Mouse (Mus musculus) forebrain, embryonic 10.5 days (tissue): ENCODE data around the gene Snx30. TPM values are rescaled to one million over a fixed set of nuclear protein-coding genes. Genes with fewer than 3 reads are reported as not detected.
A peak's percentile ranks its signal among the peaks of the same experiment; 100 is the strongest.

Source experiments
- DNase-seq: peaks from one replicate; pipeline ENCODE4 v3.0.0-alpha.2; 2017; ENCODE audit warnings: low spot score; ENCODE audit errors: extremely low spot score
- H3K27ac ChIP-seq: fragments of 300-500 bp; sonication (generic); 2 replicates; pipeline ENCODE4 v1.5.1; 2016; ENCODE audit warnings: mild to moderate bottlenecking
- H3K27me3 ChIP-seq: fragments of 300-500 bp; sonication (generic); 2 replicates; pipeline ENCODE4 v1.6.1; 2016; ENCODE audit warnings: mild to moderate bottlenecking; ENCODE audit not compliant: poor library complexity, severe bottlenecking
- H3K36me3 ChIP-seq: fragments of 300-500 bp; sonication (generic); replicated peaks from 2 replicates; pipeline ENCODE4 v1.6.1; 2016; ENCODE audit warnings: mild to moderate bottlenecking, moderate library complexity
- H3K4me1 ChIP-seq: fragments of 300-500 bp; sonication (generic); 2 replicates; pipeline ENCODE4 v1.6.1; 2016
- H3K4me3 ChIP-seq: fragments of 300-500 bp; sonication (generic); 2 replicates; pipeline ENCODE4 v1.5.1; 2016; ENCODE audit warnings: mild to moderate bottlenecking, moderate library complexity
- H3K9me3 ChIP-seq: fragments of 300-500 bp; sonication (generic); 2 replicates; pipeline ENCODE4 v1.6.1; 2016; ENCODE audit warnings: mild to moderate bottlenecking, moderate library complexity
- WGBS: fragments of 180-500 bp; shearing (Covaris S2); methylation state at CpG from one replicate; pipeline ENCODE4 v1.1.7; 2016; 5-methylcytosine and 5-hydroxymethylcytosine counted together
- polyA plus RNA-seq: library from polyadenylated mRNA; unstranded; fragments of >200 nt; fragmentation: Nextera tagmentation; extraction: Ambion mirVana; gene quantifications from 2 replicates; pipeline ENCODE4 v1.2.1, GENCODE M21; 2016

Snx30 gene
- polyA plus RNA-seq, 1 experiment from 2014 or later = 5.7 TPM

DNA sequence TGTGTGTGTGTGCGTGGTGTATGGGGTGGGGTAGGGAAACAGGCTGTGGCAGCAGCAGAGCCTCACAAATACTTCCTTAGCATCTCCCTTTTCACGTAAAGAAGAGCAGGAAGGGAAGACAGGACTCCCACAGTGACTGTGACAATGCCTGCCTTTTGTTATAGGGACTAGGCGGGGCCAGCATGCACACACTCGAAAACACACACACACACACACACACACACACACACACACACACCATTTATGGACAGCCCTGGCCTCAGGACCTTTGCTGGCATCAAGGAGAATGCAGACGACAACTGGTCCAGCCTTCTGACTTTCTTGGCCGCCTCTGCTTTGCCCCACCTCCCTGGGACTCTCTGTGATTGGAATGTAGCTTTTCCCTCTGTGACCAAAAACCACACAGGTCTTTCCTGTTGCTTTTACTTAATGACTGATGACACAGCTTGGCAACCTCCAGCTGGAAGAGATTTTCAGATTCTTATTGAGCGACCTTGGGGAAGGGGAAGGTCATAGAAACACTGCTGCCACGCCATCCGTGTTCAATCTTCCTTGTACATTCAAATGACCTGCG is 102.1 kb downstream of the Snx30 start:
- no peak for DNase-seq
- 52% methylated on average over 10 of the region's 10 CpGs for WGBS
- H3K9me3 ChIP-seq = no peaks in the 10 kb centered on the region

DNA sequence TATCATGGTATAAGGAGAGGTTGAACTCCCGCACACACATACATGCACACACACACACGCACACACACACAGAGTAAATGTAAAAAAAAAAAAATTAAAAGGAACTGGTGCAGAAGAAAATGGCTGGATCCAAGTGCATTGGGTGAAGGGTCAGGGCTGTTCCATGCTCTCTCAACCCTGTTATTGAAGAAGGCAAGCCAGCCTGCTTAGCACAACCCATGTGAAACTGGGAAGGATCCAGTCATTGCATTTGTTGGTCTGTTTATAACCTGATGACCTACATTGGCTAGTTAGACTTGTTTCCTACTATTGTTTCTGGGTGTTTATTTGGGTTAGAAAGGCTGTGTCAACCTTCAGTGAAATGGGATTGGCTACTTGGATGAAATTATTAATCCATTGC is 103.1 kb downstream of the Snx30 start:
- Histone ChIP-seq H3K36me3 (no peaks in the 10 kb centered on the region), H3K4me1 (peaks cover 5% of the 10 kb centered on the region; the same call in 1 of the 2 replicates), H3K27me3 (peaks cover 11% of the 10 kb centered on the region), H3K9me3 (no peaks in the 10 kb centered on the region), H3K4me3 (no peak overlapping the region), H3K27ac (no peak overlapping the region)
- 97% methylated on average over 2 of the region's 2 CpGs for WGBS
- DNase-seq = no peak

More for the DNA sequence above, 102.1 kb downstream of the Snx30 start:
- Histone ChIP-seq H3K4me3 (no peak overlapping the region), H3K27ac (no peak overlapping the region), H3K27me3 (peaks cover under 1% of the 10 kb centered on the region; the same call in 1 of the 2 replicates), H3K4me1 (peaks cover 5% of the 10 kb centered on the region; the same call in 1 of the 2 replicates), H3K36me3 (no peaks in the 10 kb centered on the region)

DNA sequence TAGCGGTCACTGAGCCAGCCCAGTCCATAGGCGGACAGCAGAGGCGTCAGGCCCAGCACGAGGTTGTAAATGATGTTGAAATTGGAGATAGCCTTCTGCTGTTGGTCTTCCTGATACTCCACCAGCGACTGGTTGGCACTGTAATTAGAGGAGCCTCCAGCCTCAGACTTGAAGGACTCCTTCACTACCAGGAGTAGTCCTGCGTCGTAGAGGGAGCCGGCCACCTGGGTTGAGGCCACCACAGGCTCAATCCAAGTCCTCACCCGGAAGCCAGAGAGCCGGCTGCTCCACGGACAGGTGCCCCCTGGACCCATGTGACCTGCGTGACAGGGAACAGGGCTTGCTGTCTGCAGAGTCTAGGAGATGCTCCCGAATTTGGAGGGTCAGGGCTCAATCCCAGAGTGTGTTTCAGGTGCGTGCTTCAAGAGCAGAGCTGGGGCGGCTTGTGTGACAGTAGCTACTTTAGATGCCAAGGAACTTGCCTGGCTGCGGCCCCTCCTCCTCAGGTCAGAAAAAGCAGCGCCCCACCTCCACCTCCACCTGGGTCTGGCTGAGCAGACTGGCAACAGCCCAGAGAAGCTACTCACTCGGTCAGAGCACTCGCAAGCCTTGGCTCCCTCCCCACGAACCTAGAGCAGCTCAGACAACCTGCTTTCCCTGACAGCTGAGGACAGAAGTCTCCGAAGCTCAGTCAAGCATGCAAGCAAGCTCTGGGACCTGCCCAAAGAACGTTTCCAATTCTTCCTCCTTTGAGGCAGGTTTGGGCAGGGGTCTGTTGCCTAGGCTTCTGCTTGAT is 109.2 kb downstream of the Snx30 start, which contains the start of gene Slc46a2:
Gene Slc46a2 (minus strand): TSS at position 449 of the 796 bp plus-strand sequence.
- Histone ChIP-seq H3K9me3 (no peaks in the 10 kb centered on the region), H3K4me1 (peaks cover 12% of the 10 kb centered on the region), H3K36me3 (no peaks in the 10 kb centered on the region), H3K27me3 (peaks cover 37% of the 10 kb centered on the region), H3K4me3 (peak within 1 kb of the TSS; percentile 12; the same call in 1 of the 2 replicates), H3K27ac (no peak within 1 kb of the TSS)
- no peak for DNase-seq
- WGBS = 10% methylated on average over 22 of the region's 22 CpGs

DNA sequence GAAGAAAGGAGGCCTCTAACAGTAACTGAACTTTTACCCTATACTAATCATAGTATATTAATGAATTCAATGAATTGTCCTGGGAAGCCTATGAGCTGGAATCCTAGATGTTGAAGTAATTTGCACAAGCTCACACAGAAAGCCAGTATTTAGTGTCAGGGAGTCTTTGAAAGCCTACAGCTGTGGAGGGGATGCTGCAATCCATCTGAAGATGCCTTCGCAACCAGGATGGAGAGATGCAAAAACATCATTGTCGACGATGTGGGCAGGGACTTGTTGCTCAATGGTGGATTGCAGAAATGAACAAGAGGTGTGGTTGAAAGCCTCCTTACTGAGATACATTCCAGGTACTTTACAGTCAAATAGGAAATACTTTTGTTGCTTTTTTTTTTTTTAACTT is 112.3 kb downstream of the Snx30 start:
- Histone ChIP-seq H3K36me3 (no peaks in the 10 kb centered on the region), H3K9me3 (no peaks in the 10 kb centered on the region), H3K4me3 (no peak overlapping the region), H3K27me3 (peaks cover 34% of the 10 kb centered on the region), H3K27ac (no peak overlapping the region), H3K4me1 (peaks cover 12% of the 10 kb centered on the region)
- DNase-seq = no peak
- 92% methylated on average over 3 of the region's 3 CpGs for WGBS

DNA sequence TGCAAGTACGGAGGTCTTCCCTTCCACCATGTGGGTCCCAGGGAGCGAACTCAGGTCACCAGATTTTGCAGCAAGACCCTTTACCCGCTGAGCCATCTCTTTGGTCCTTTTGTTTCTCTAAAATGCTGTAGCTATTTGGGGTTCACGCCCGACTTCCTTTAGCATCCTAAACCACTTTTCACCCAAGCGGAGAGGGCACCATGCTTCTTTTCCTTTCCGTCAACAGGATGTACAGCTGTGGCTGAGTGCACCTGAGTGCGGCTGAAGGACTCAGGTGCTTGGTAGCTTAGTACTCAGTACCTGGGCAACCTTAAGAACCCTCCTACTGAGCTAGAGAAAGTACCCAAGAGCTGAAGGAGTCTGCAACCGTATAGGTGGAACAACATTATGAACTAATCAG is 119.4 kb downstream of the Snx30 start:
- WGBS = 85% methylated on average over 9 of the region's 9 CpGs
- H3K9me3 ChIP-seq = no peaks in the 10 kb centered on the region
- no peaks in the 10 kb centered on the region for H3K27me3 ChIP-seq
- no peak for DNase-seq
- no peaks in the 10 kb centered on the region for H3K36me3 ChIP-seq
- no peak overlapping the region for H3K4me3 ChIP-seq
- H3K4me1 ChIP-seq = no peaks in the 10 kb centered on the region
- H3K27ac ChIP-seq = no peak overlapping the region

DNA sequence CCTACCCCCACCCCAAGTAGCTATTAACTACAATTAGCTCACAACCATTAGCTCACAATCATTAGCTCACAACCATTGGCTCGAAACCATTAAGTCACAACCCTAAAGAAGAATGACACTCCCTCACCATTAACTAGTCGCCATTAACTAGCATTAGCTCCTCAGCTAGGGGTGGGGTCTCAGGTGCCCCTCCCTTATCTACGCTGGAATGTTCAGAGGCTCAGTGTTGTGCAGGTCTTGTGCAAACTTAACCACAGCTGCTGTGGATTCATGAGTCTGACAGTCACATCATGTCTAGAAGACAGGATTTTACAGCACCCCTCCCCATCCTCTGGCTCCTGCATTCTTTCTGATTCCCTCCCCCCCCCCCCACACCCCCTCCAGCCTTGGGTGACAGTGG is 122.0 kb downstream of the Snx30 start:
- Histone ChIP-seq H3K27ac (no peak overlapping the region), H3K36me3 (no peaks in the 10 kb centered on the region), H3K4me3 (no peak overlapping the region), H3K27me3 (no peaks in the 10 kb centered on the region), H3K9me3 (no peaks in the 10 kb centered on the region), H3K4me1 (no peaks in the 10 kb centered on the region)
- 85% methylated on average over 3 of the region's 3 CpGs for WGBS
- DNase-seq = no peak

DNA sequence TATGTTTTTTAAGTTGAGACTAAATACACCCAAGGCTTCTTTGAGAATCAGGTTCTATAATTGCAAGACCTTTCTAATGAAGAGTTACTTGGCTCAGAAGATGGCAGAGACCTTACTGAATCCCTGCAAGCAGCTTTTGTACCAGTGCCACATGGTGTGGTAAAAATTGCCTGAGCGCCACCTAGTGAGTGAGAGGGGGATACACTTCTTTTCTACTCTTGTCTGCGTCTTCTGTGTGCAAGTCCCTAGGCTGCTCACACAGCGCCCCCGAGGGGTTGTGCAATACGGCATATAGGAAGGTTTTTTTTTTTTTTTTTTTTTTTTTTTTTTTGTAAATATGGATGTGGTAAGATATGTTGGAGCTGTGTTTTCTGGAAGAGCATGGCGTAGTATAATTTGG is 122.7 kb downstream of the Snx30 start:
- Histone ChIP-seq H3K9me3 (no peaks in the 10 kb centered on the region), H3K4me1 (no peaks in the 10 kb centered on the region), H3K4me3 (no peak overlapping the region), H3K36me3 (no peaks in the 10 kb centered on the region), H3K27ac (no peak overlapping the region), H3K27me3 (no peaks in the 10 kb centered on the region)
- WGBS = 17% methylated on average over 6 of the region's 6 CpGs
- DNase-seq = peak; percentile 49

DNA sequence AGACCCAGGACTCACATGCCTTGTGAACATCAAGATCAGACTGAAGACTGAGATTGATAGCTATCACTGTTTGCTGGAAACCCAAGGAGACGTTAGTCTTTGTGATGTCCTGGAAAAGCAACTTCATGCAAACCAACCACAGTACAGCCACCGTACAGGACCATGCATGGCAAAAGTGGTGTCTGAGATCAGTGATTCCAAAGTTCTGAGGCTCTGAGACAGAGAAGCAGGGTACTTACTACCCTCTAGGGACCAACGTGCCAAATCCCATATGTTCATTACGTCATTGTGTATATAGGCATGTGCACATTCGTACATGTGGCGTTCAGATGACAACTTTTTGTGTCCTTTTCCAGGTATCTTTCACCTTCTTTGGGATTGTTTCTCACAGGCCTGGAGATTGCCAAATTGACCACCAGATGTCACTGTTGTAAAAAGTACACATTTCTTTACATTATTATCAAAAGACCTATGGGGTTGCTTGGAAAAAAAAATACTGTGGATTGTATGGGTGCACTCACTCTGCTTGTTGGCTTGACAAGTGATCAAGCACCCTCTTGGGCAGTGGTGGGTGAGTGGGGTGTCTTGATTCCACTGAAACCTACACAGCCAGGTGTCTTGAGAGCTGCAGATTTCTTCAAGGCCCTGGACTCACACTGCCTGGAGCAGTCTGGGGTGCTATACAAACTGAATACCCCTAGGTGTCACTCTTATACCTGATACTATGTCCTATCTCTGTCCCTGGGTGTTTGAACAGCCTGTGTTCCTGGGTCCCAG is 127.1 kb downstream of the Snx30 start:
- H3K36me3 ChIP-seq = no peaks in the 10 kb centered on the region
- no peaks in the 10 kb centered on the region for H3K4me1 ChIP-seq
- no peaks in the 10 kb centered on the region for H3K9me3 ChIP-seq
- H3K27me3 ChIP-seq = no peaks in the 10 kb centered on the region
- DNase-seq = no peak
- no peak overlapping the region for H3K4me3 ChIP-seq
- H3K27ac ChIP-seq = no peak overlapping the region
- 58% methylated on average over 6 of the region's 6 CpGs for WGBS

DNA sequence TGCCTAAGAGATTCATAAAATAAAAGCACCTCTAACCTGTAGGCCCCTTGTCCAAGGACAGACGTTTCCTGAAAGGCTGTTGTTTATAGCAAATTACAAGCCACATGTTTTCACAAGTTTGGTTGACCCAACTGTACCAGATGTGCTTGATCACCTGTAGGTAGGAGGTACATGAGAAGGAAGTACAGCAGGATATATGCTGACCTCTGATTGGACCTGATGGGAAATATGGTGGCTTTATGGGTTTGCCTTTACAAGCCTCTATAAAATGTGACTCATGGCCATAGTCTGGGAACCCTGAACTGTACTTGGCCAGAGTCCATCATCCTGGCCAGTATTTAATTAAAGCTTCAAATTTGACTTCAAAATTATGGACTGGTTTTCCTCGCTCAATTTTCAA is 131.9 kb downstream of the Snx30 start:
- Histone ChIP-seq H3K4me3 (no peak overlapping the region), H3K9me3 (no peaks in the 10 kb centered on the region), H3K4me1 (no peaks in the 10 kb centered on the region), H3K36me3 (no peaks in the 10 kb centered on the region), H3K27ac (no peak overlapping the region), H3K27me3 (no peaks in the 10 kb centered on the region)
- no peak for DNase-seq
- WGBS = 82% methylated on average over 2 of the region's 2 CpGs

Other genes with a start within 250 kb of the Snx30 start
- 18.6 and 18.8 TPM in 2 replicates for gene Hsdl2, start 224.3 kb upstream of the Snx30 start, polyA plus RNA-seq
- 38.5 and 39.1 TPM in 2 replicates for gene E130308A19Rik, start 179.6 kb upstream of the Snx30 start, polyA plus RNA-seq
- gene Inip, start 4.3 kb upstream of the Snx30 start, polyA plus RNA-seq = 102 and 111 TPM in 2 replicates
- not detected in 2 replicates for gene Slc46a2, start 109.2 kb downstream of the Snx30 start, polyA plus RNA-seq
- not detected in 2 replicates for gene Mup4, start 154.9 kb downstream of the Snx30 start, polyA plus RNA-seq
- gene Mup6, start 158.5 kb downstream of the Snx30 start, polyA plus RNA-seq = not detected in 2 replicates